Mouse (Mus musculus): ENCODE data around the gene Tmem165.

DNA sequence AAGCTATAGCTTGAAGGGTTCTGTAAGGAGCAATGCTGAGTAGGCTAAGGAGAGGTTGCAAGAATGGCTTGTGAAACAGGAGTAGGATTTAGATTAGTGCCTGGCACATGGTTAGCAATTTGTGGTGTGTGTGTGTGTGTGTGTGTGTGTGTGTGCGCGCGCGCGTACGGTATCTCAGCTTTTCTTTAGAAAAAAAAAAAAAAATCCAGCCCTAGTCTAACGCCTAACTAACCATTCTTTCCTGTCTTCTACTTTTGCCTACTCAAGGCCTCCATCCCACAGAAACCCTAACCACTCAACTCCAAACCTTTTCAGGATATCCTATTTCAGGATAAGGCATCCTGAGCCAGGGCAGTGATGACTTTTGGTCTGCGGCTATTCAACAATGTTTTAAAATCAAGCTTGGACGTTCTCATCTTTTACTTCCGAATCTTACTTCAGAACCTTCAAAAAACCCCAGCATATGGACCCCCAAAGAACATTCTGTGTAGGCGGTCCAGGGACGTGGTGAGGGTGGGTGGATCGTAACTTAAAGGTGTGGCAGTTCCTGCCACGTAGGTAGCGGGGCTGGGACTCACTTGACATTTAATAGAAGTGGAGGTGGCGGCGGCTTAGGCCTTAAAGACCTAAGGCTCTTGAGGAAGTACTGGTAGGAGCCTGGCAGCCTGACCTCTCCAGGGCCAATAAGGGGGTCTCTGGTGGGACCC is 484 bp upstream of the Tmem165 start:
- no peak for TF ChIP-seq FLI1 (IDR thresholded peaks at IDR 0.05; ENCODE audit: low read length)
- TF ChIP-seq GATA1 (IDR thresholded peaks at IDR 0.05; ENCODE audit: borderline replicate concordance, low read length): no peak

All from megakaryocyte, embryonic 14.5 days (primary cell).